Mouse (Mus musculus): ENCODE measurements around the gene Jph3. TPM values are rescaled to one million over a fixed set of nuclear protein-coding genes. Genes with fewer than 3 reads are reported as not detected.

Gene Jph3
- polyA plus RNA-seq, 1 experiment from 2014 or later, result 4.4 TPM

- peak overlapping the region; percentile 26; the same call in 1 of the 2 replicates for H3K4me2 ChIP-seq (ENCODE audit: low read length)
- no peak overlapping the region for H3K4me3 ChIP-seq (ENCODE audit: low read depth, low read length)
- ATAC-seq (replicated peaks; ENCODE audit: low FRiP score, low TSS enrichment, low read depth), result peak; percentile 57
- 0 out of 2 replicates have a peak, but pooled peaks cover 4% of the 10 kb centered on the region for H3K27me3 ChIP-seq (replicated peaks; ENCODE audit: control insufficient read depth, insufficient read depth, low read length)
- H3K36me3 ChIP-seq (ENCODE audit: control insufficient read depth, insufficient read depth, low read length), result no peaks in the 10 kb centered on the region
- H3K9ac ChIP-seq (ENCODE audit: low read length), result no peak overlapping the region
- peak; percentile 89 for DNase-seq (ENCODE audit: low spot score)
- 32% methylated on average over 12 of the region's 12 CpGs for WGBS
- H3K4me1 ChIP-seq (replicated peaks; ENCODE audit: control insufficient read depth, insufficient read depth, low read length), result 0 out of 2 replicates have a peak, but pooled peaks cover 3% of the 10 kb centered on the region
- no peak overlapping the region for H3K27ac ChIP-seq (ENCODE audit: low read depth)
- H3K9me3 ChIP-seq (ENCODE audit: control insufficient read depth, low read length), result no peaks in the 10 kb centered on the region
Measured at GRCm38 (mm10) chr8:121717982-121718425, 11.4 kb upstream of the Jph3 start.

GRCm38 (mm10) chr8:121718925-121719324, 10.5 kb upstream of the Jph3 start:
- Histone ChIP-seq H3K9me3 (ENCODE audit: control insufficient read depth, low read length) (no peaks in the 10 kb centered on the region), H3K4me1 (replicated peaks; ENCODE audit: control insufficient read depth, insufficient read depth, low read length) (0 out of 2 replicates have a peak, but pooled peaks cover 3% of the 10 kb centered on the region), H3K4me3 (ENCODE audit: low read depth, low read length) (no peak overlapping the region), H3K9ac (ENCODE audit: low read length) (no peak overlapping the region), H3K4me2 (ENCODE audit: low read length) (no peak overlapping the region), H3K27ac (ENCODE audit: low read depth) (no peak overlapping the region), H3K27me3 (replicated peaks; ENCODE audit: control insufficient read depth, insufficient read depth, low read length) (0 out of 2 replicates have a peak, but pooled peaks cover 4% of the 10 kb centered on the region), H3K36me3 (ENCODE audit: control insufficient read depth, insufficient read depth, low read length) (no peaks in the 10 kb centered on the region)
- WGBS, result 51% methylated on average over 6 of the region's 6 CpGs
- ATAC-seq (replicated peaks; ENCODE audit: low FRiP score, low TSS enrichment, low read depth) (no peak), DNase-seq (ENCODE audit: low spot score) (no peak)

- ATAC-seq (replicated peaks; ENCODE audit: low FRiP score, low TSS enrichment, low read depth), result no peak
- H3K4me2 ChIP-seq (ENCODE audit: low read length), result no peak overlapping the region
- no peak overlapping the region for H3K9ac ChIP-seq (ENCODE audit: low read length)
- H3K36me3 ChIP-seq (ENCODE audit: control insufficient read depth, insufficient read depth, low read length), result no peaks in the 10 kb centered on the region
- H3K27ac ChIP-seq (ENCODE audit: low read depth), result no peak overlapping the region
- DNase-seq (ENCODE audit: low spot score), result no peak
- WGBS, result 46% methylated on average over 6 of the region's 6 CpGs
- 0 out of 2 replicates have a peak, but pooled peaks cover 3% of the 10 kb centered on the region for H3K4me1 ChIP-seq (replicated peaks; ENCODE audit: control insufficient read depth, insufficient read depth, low read length)
- no peaks in the 10 kb centered on the region for H3K27me3 ChIP-seq (replicated peaks; ENCODE audit: control insufficient read depth, insufficient read depth, low read length)
- H3K4me3 ChIP-seq (ENCODE audit: low read depth, low read length), result no peak overlapping the region
- no peaks in the 10 kb centered on the region for H3K9me3 ChIP-seq (ENCODE audit: control insufficient read depth, low read length)
Measured at GRCm38 (mm10) chr8:121721072-121721471, 8.4 kb upstream of the Jph3 start.

- Histone ChIP-seq H3K27me3 (replicated peaks; ENCODE audit: control insufficient read depth, insufficient read depth, low read length) (peaks cover 15% of the 10 kb centered on the region), H3K4me2 (ENCODE audit: low read length) (no peak overlapping the region)
- no peak for DNase-seq (ENCODE audit: low spot score)
Measured at GRCm38 (mm10) chr8:121723846-121724245, 5.6 kb upstream of the Jph3 start.

GRCm38 (mm10) chr8:121727164-121727563, 2.3 kb upstream of the Jph3 start:
- Histone ChIP-seq H3K4me2 (ENCODE audit: low read length) (no peak overlapping the region), H3K9ac (ENCODE audit: low read length) (no peak overlapping the region), H3K27ac (ENCODE audit: low read depth) (no peak overlapping the region), H3K9me3 (ENCODE audit: control insufficient read depth, low read length) (no peaks in the 10 kb centered on the region), H3K27me3 (replicated peaks; ENCODE audit: control insufficient read depth, insufficient read depth, low read length) (peaks cover 48% of the 10 kb centered on the region), H3K36me3 (ENCODE audit: control insufficient read depth, insufficient read depth, low read length) (no peaks in the 10 kb centered on the region), H3K4me3 (ENCODE audit: low read depth, low read length) (no peak overlapping the region), H3K4me1 (replicated peaks; ENCODE audit: control insufficient read depth, insufficient read depth, low read length) (no peaks in the 10 kb centered on the region; the same call in 1 of the 2 replicates)
- ATAC-seq (replicated peaks; ENCODE audit: low FRiP score, low TSS enrichment, low read depth) (no peak), DNase-seq (ENCODE audit: low spot score) (no peak)
- WGBS, result 70% methylated on average over 3 of the region's 3 CpGs

More at GRCm38 (mm10) chr8:121723846-121724245, 5.6 kb upstream of the Jph3 start:
- no peaks in the 10 kb centered on the region for H3K9me3 ChIP-seq (ENCODE audit: control insufficient read depth, low read length)
- H3K4me3 ChIP-seq (ENCODE audit: low read depth, low read length), result no peak overlapping the region
- ATAC-seq (replicated peaks; ENCODE audit: low FRiP score, low TSS enrichment, low read depth), result no peak
- H3K36me3 ChIP-seq (ENCODE audit: control insufficient read depth, insufficient read depth, low read length), result no peaks in the 10 kb centered on the region
- H3K27ac ChIP-seq (ENCODE audit: low read depth), result no peak overlapping the region
- no peaks in the 10 kb centered on the region for H3K4me1 ChIP-seq (replicated peaks; ENCODE audit: control insufficient read depth, insufficient read depth, low read length)
- no peak overlapping the region for H3K9ac ChIP-seq (ENCODE audit: low read length)
- WGBS, result 68% methylated on average over 12 of the region's 12 CpGs

- Histone ChIP-seq H3K4me1 (replicated peaks; ENCODE audit: control insufficient read depth, insufficient read depth, low read length) (no peaks in the 10 kb centered on the region; the same call in 1 of the 2 replicates), H3K9me3 (ENCODE audit: control insufficient read depth, low read length) (no peaks in the 10 kb centered on the region), H3K27ac (ENCODE audit: low read depth) (no peak overlapping the region), H3K36me3 (ENCODE audit: control insufficient read depth, insufficient read depth, low read length) (no peaks in the 10 kb centered on the region), H3K9ac (ENCODE audit: low read length) (no peak overlapping the region), H3K4me2 (ENCODE audit: low read length) (peak overlapping the region; percentile 75), H3K27me3 (replicated peaks; ENCODE audit: control insufficient read depth, insufficient read depth, low read length) (peaks cover 67% of the 10 kb centered on the region), H3K4me3 (ENCODE audit: low read depth, low read length) (peak overlapping the region; percentile 42)
- no peak for ATAC-seq (replicated peaks; ENCODE audit: low FRiP score, low TSS enrichment, low read depth)
- WGBS, result under 1% methylated on average over 36 of the region's 54 CpGs
- DNase-seq (ENCODE audit: low spot score), result no peak
Measured at GRCm38 (mm10) chr8:121729754-121730153, 331 bp downstream of the Jph3 start.

- ATAC-seq (replicated peaks; ENCODE audit: low FRiP score, low TSS enrichment, low read depth) (no peak; the same call in 1 of the 2 replicates), DNase-seq (ENCODE audit: low spot score) (peak; percentile 53)
- WGBS, result 2% methylated on average over 24 of the region's 60 CpGs
- Histone ChIP-seq H3K9ac (ENCODE audit: low read length) (no peak overlapping the region), H3K36me3 (ENCODE audit: control insufficient read depth, insufficient read depth, low read length) (no peaks in the 10 kb centered on the region), H3K27me3 (replicated peaks; ENCODE audit: control insufficient read depth, insufficient read depth, low read length) (peaks cover 67% of the 10 kb centered on the region), H3K9me3 (ENCODE audit: control insufficient read depth, low read length) (no peaks in the 10 kb centered on the region), H3K4me3 (ENCODE audit: low read depth, low read length) (peak overlapping the region; percentile 42), H3K4me2 (ENCODE audit: low read length) (peak overlapping the region; percentile 75), H3K4me1 (replicated peaks; ENCODE audit: control insufficient read depth, insufficient read depth, low read length) (no peaks in the 10 kb centered on the region; the same call in 1 of the 2 replicates), H3K27ac (ENCODE audit: low read depth) (no peak overlapping the region)
Measured at GRCm38 (mm10) chr8:121730170-121730569, 747 bp downstream of the Jph3 start.

- no peak for ATAC-seq (replicated peaks; ENCODE audit: low FRiP score, low TSS enrichment, low read depth)
- peaks cover 67% of the 10 kb centered on the region for H3K27me3 ChIP-seq (replicated peaks; ENCODE audit: control insufficient read depth, insufficient read depth, low read length)
- WGBS, result under 1% methylated on average over 37 of the region's 37 CpGs
Measured at GRCm38 (mm10) chr8:121730646-121731045, 1.2 kb downstream of the Jph3 start.

GRCm38 (mm10) chr8:121731060-121731459, 1.6 kb downstream of the Jph3 start:
- WGBS, result 2% methylated on average over 11 of the region's 11 CpGs
- DNase-seq (ENCODE audit: low spot score) (peak; percentile 53), ATAC-seq (replicated peaks; ENCODE audit: low FRiP score, low TSS enrichment, low read depth) (no peak)
- Histone ChIP-seq H3K36me3 (ENCODE audit: control insufficient read depth, insufficient read depth, low read length) (no peaks in the 10 kb centered on the region), H3K27ac (ENCODE audit: low read depth) (no peak overlapping the region), H3K9me3 (ENCODE audit: control insufficient read depth, low read length) (no peaks in the 10 kb centered on the region), H3K9ac (ENCODE audit: low read length) (no peak overlapping the region), H3K4me1 (replicated peaks; ENCODE audit: control insufficient read depth, insufficient read depth, low read length) (no peaks in the 10 kb centered on the region; the same call in 1 of the 2 replicates), H3K4me3 (ENCODE audit: low read depth, low read length) (peak overlapping the region; percentile 42), H3K4me2 (ENCODE audit: low read length) (peak overlapping the region; percentile 75; the same call in 1 of the 2 replicates), H3K27me3 (replicated peaks; ENCODE audit: control insufficient read depth, insufficient read depth, low read length) (peaks cover 67% of the 10 kb centered on the region)

More at GRCm38 (mm10) chr8:121730646-121731045, 1.2 kb downstream of the Jph3 start:
- H3K4me2 ChIP-seq (ENCODE audit: low read length), result peak overlapping the region; percentile 75
- peak overlapping the region; percentile 42 for H3K4me3 ChIP-seq (ENCODE audit: low read depth, low read length)
- no peak for DNase-seq (ENCODE audit: low spot score)
- no peak overlapping the region for H3K9ac ChIP-seq (ENCODE audit: low read length)
- H3K9me3 ChIP-seq (ENCODE audit: control insufficient read depth, low read length), result no peaks in the 10 kb centered on the region
- H3K27ac ChIP-seq (ENCODE audit: low read depth), result no peak overlapping the region
- H3K4me1 ChIP-seq (replicated peaks; ENCODE audit: control insufficient read depth, insufficient read depth, low read length), result no peaks in the 10 kb centered on the region; the same call in 1 of the 2 replicates
- no peaks in the 10 kb centered on the region for H3K36me3 ChIP-seq (ENCODE audit: control insufficient read depth, insufficient read depth, low read length)
